Mouse (Mus musculus): ENCODE measurements around the gene Asah2. TPM values are rescaled to one million over a fixed set of nuclear protein-coding genes. Genes with fewer than 3 reads are reported as not detected.

Asah2 gene
- 12.1 and 14.5 TPM in 2 replicates for polyA plus RNA-seq (2012; rRNA removed)

- WGBS, result 2% methylated on average over 28 of the region's 28 CpGs
- peak within 1 kb of the TSS; percentile 69 for H3K4me3 ChIP-seq (replicated peaks; ENCODE audit: insufficient read depth, low read depth, low read length)
- no peaks in the 10 kb centered on the region for H3K4me1 ChIP-seq (ENCODE audit: control insufficient read depth, insufficient read depth, low read length)
- TF ChIP-seq POLR2A (IDR thresholded peaks at IDR 0.05; ENCODE audit: borderline replicate concordance, insufficient read depth, low read length), result no peak
- no peak for TF ChIP-seq CTCF (IDR thresholded peaks at IDR 0.05; ENCODE audit: borderline replicate concordance, insufficient read depth, low read depth, low read length)
- no peaks in the 10 kb centered on the region; the same call in 1 of the 2 replicates for H3K27me3 ChIP-seq (ENCODE audit: control insufficient read depth, insufficient read depth, low read length)
- H3K27ac ChIP-seq (ENCODE audit: insufficient read depth, low read length), result no peak within 1 kb of the TSS
- peak; percentile 42 to 55 for DNase-seq
Measured at GRCm38 (mm10) chr19:32107771-32108306, at the start of gene Asah2. Asah2 (minus strand) TSS chr19:32108211.

- no peaks in the 10 kb centered on the region; the same call in 1 of the 2 replicates for H3K4me1 ChIP-seq (ENCODE audit: control insufficient read depth, insufficient read depth, low read length)
- no peak for TF ChIP-seq CTCF (IDR thresholded peaks at IDR 0.05; ENCODE audit: borderline replicate concordance, insufficient read depth, low read depth, low read length)
- TF ChIP-seq POLR2A (IDR thresholded peaks at IDR 0.05; ENCODE audit: borderline replicate concordance, insufficient read depth, low read length), result no peak
- H3K27ac ChIP-seq (ENCODE audit: insufficient read depth, low read length), result no peak overlapping the region
- DNase-seq, result no peak
- H3K27me3 ChIP-seq (ENCODE audit: control insufficient read depth, insufficient read depth, low read length), result no peaks in the 10 kb centered on the region
- WGBS, result 91% methylated on average over 6 of the region's 6 CpGs
- H3K4me3 ChIP-seq (replicated peaks; ENCODE audit: insufficient read depth, low read depth, low read length), result no peak overlapping the region
Measured at GRCm38 (mm10) chr19:32157045-32157444, 49.0 kb upstream of the Asah2 start.

GRCm38 (mm10) chr19:32152529-32152928 lies 44.5 kb upstream of the Asah2 start:
- Histone ChIP-seq H3K4me1 (ENCODE audit: control insufficient read depth, insufficient read depth, low read length) (no peaks in the 10 kb centered on the region), H3K27ac (ENCODE audit: insufficient read depth, low read length) (no peak overlapping the region), H3K27me3 (ENCODE audit: control insufficient read depth, insufficient read depth, low read length) (no peaks in the 10 kb centered on the region), H3K4me3 (replicated peaks; ENCODE audit: insufficient read depth, low read depth, low read length) (no peak overlapping the region)
- TF ChIP-seq POLR2A (IDR thresholded peaks at IDR 0.05; ENCODE audit: borderline replicate concordance, insufficient read depth, low read length) (no peak), CTCF (IDR thresholded peaks at IDR 0.05; ENCODE audit: borderline replicate concordance, insufficient read depth, low read depth, low read length) (no peak)
- no peak for DNase-seq
- 81% methylated on average over 6 of the region's 6 CpGs for WGBS

GRCm38 (mm10) chr19:32148710-32149109 lies 40.7 kb upstream of the Asah2 start:
- Histone ChIP-seq H3K4me1 (ENCODE audit: control insufficient read depth, insufficient read depth, low read length) (no peaks in the 10 kb centered on the region), H3K27ac (ENCODE audit: insufficient read depth, low read length) (no peak overlapping the region), H3K4me3 (replicated peaks; ENCODE audit: insufficient read depth, low read depth, low read length) (no peak overlapping the region), H3K27me3 (ENCODE audit: control insufficient read depth, insufficient read depth, low read length) (no peaks in the 10 kb centered on the region)
- 92% methylated on average over 5 of the region's 5 CpGs for WGBS
- no peak for TF ChIP-seq POLR2A (IDR thresholded peaks at IDR 0.05; ENCODE audit: borderline replicate concordance, insufficient read depth, low read length)
- no peak for TF ChIP-seq CTCF (IDR thresholded peaks at IDR 0.05; ENCODE audit: borderline replicate concordance, insufficient read depth, low read depth, low read length)
- DNase-seq, result no peak

GRCm38 (mm10) chr19:32142383-32142782 lies 34.4 kb upstream of the Asah2 start:
- no peaks in the 10 kb centered on the region; the same call in 1 of the 2 replicates for H3K4me1 ChIP-seq (ENCODE audit: control insufficient read depth, insufficient read depth, low read length)
- no peak overlapping the region for H3K27ac ChIP-seq (ENCODE audit: insufficient read depth, low read length)
- 86% methylated on average over 6 of the region's 6 CpGs for WGBS
- no peak for DNase-seq
- no peak overlapping the region for H3K4me3 ChIP-seq (replicated peaks; ENCODE audit: insufficient read depth, low read depth, low read length)
- H3K27me3 ChIP-seq (ENCODE audit: control insufficient read depth, insufficient read depth, low read length), result no peaks in the 10 kb centered on the region
- no peak for TF ChIP-seq CTCF (IDR thresholded peaks at IDR 0.05; ENCODE audit: borderline replicate concordance, insufficient read depth, low read depth, low read length)
- TF ChIP-seq POLR2A (IDR thresholded peaks at IDR 0.05; ENCODE audit: borderline replicate concordance, insufficient read depth, low read length), result no peak

GRCm38 (mm10) chr19:32138361-32139088 lies 30.5 kb upstream of the Asah2 start:
- 80% methylated on average over 14 of the region's 14 CpGs for WGBS
- Histone ChIP-seq H3K4me3 (replicated peaks; ENCODE audit: insufficient read depth, low read depth, low read length) (no peak overlapping the region), H3K27ac (ENCODE audit: insufficient read depth, low read length) (no peak overlapping the region), H3K4me1 (ENCODE audit: control insufficient read depth, insufficient read depth, low read length) (no peaks in the 10 kb centered on the region; the same call in 1 of the 2 replicates), H3K27me3 (ENCODE audit: control insufficient read depth, insufficient read depth, low read length) (no peaks in the 10 kb centered on the region)
- TF ChIP-seq CTCF (IDR thresholded peaks at IDR 0.05; ENCODE audit: borderline replicate concordance, insufficient read depth, low read depth, low read length), result no peak
- no peak for TF ChIP-seq POLR2A (IDR thresholded peaks at IDR 0.05; ENCODE audit: borderline replicate concordance, insufficient read depth, low read length)
- DNase-seq, result no peak

GRCm38 (mm10) chr19:32137904-32138303 lies 29.9 kb upstream of the Asah2 start:
- H3K4me1 ChIP-seq (ENCODE audit: control insufficient read depth, insufficient read depth, low read length), result no peaks in the 10 kb centered on the region; the same call in 1 of the 2 replicates
- no peak for DNase-seq
- no peak overlapping the region for H3K4me3 ChIP-seq (replicated peaks; ENCODE audit: insufficient read depth, low read depth, low read length)
- TF ChIP-seq CTCF (IDR thresholded peaks at IDR 0.05; ENCODE audit: borderline replicate concordance, insufficient read depth, low read depth, low read length), result no peak
- TF ChIP-seq POLR2A (IDR thresholded peaks at IDR 0.05; ENCODE audit: borderline replicate concordance, insufficient read depth, low read length), result no peak
- WGBS, result 41% methylated on average over 5 of the region's 5 CpGs
- H3K27me3 ChIP-seq (ENCODE audit: control insufficient read depth, insufficient read depth, low read length), result no peaks in the 10 kb centered on the region
- no peak overlapping the region for H3K27ac ChIP-seq (ENCODE audit: insufficient read depth, low read length)

Data from cerebellum, adult 2 months (tissue).